Mouse (Mus musculus) midbrain, embryonic 16.5 days (tissue): ENCODE measurements around the gene Ehf. TPM values are rescaled to one million over a fixed set of nuclear protein-coding genes. Genes with fewer than 3 reads are reported as not detected.

ENCODE experiments used
- ATAC-seq: fragments of 200-750 bp; cut with Nextera tagmentation; 2 replicates; pipeline ENCODE4 v1.8.0; 2017; ENCODE audit warnings: moderate TSS enrichment
- H3K27ac ChIP-seq: fragments of 300-500 bp; sonication (generic); 2 replicates; pipeline ENCODE4 v1.5.1; 2014; ENCODE audit warnings: mild to moderate bottlenecking, low read length, mixed read lengths
- H3K27me3 ChIP-seq: fragments of 300-500 bp; sonication (generic); 2 replicates; pipeline ENCODE4 v1.6.1; 2014; ENCODE audit warnings: low read depth, low read length, mixed read lengths; ENCODE audit not compliant: control insufficient read depth, insufficient read depth
- H3K36me3 ChIP-seq: fragments of 300-500 bp; sonication (generic); 2 replicates; pipeline ENCODE4 v1.6.1; 2014; ENCODE audit warnings: mild to moderate bottlenecking, low read length, moderate library complexity, mixed read lengths; ENCODE audit not compliant: control insufficient read depth, insufficient read depth
- H3K4me1 ChIP-seq: fragments of 300-500 bp; sonication (generic); 2 replicates; pipeline ENCODE4 v1.6.1; 2014; ENCODE audit warnings: mild to moderate bottlenecking, low read length, mixed read lengths; ENCODE audit not compliant: control insufficient read depth, insufficient read depth
- H3K4me2 ChIP-seq: fragments of 300-500 bp; sonication (generic); 2 replicates; pipeline ENCODE4 v1.6.1; 2014; ENCODE audit warnings: mild to moderate bottlenecking, low read length, mixed read lengths
- H3K4me3 ChIP-seq: fragments of 300-500 bp; sonication (generic); 2 replicates; pipeline ENCODE4 v1.5.1; 2014; ENCODE audit warnings: low read depth, mild to moderate bottlenecking, low read length, moderate library complexity, mixed read lengths
- H3K9ac ChIP-seq: fragments of 300-500 bp; sonication (generic); 2 replicates; pipeline ENCODE4 v1.6.1; 2014; ENCODE audit warnings: low read depth, low read length, mixed read lengths
- H3K9me3 ChIP-seq: fragments of 300-500 bp; sonication (generic); replicated peaks from 2 replicates; pipeline ENCODE4 v1.6.1; 2014; ENCODE audit warnings: mild to moderate bottlenecking, low read length, mixed read lengths; ENCODE audit not compliant: control insufficient read depth, poor library complexity, severe bottlenecking
- WGBS: fragments of 180-500 bp; shearing (Covaris S2); extraction: QIAGEN DNeasy Blood & Tissue Kit; methylation state at CpG from one replicate; pipeline ENCODE4 v1.1.7; 2014; 5-methylcytosine and 5-hydroxymethylcytosine counted together
- polyA plus RNA-seq: library from polyadenylated mRNA; unstranded; fragments of >200 nt; fragmentation: Nextera tagmentation; extraction: Ambion mirVana; gene quantifications from 2 replicates; pipeline ENCODE4 v1.2.1, GENCODE M21; 2015

Gene Ehf
- polyA plus RNA-seq, 1 experiment from 2014 or later = 0.19 TPM

- no peaks in the 10 kb centered on the region for H3K4me1 ChIP-seq
- H3K4me2 ChIP-seq = no peak overlapping the region
- H3K9me3 ChIP-seq = no peaks in the 10 kb centered on the region
- H3K27me3 ChIP-seq = no peaks in the 10 kb centered on the region
- WGBS = 95% methylated on average over 2 of the region's 2 CpGs
- no peak for ATAC-seq
- no peak overlapping the region for H3K27ac ChIP-seq
- no peaks in the 10 kb centered on the region for H3K36me3 ChIP-seq
- H3K4me3 ChIP-seq = no peak overlapping the region
- no peak overlapping the region for H3K9ac ChIP-seq
These were observed 28.3 kb downstream of the Ehf start for GRCm38 (mm10) chr2:103274803-103275202.

GRCm38 (mm10) chr2:103274270-103274669 is 28.8 kb downstream of the Ehf start:
- H3K36me3 ChIP-seq = no peaks in the 10 kb centered on the region
- H3K9ac ChIP-seq = no peak overlapping the region
- 89% methylated on average over 1 of the region's 1 CpGs for WGBS
- ATAC-seq = no peak
- no peak overlapping the region for H3K4me2 ChIP-seq
- no peaks in the 10 kb centered on the region for H3K4me1 ChIP-seq
- H3K27ac ChIP-seq = no peak overlapping the region
- H3K4me3 ChIP-seq = no peak overlapping the region
- no peaks in the 10 kb centered on the region for H3K27me3 ChIP-seq
- no peaks in the 10 kb centered on the region for H3K9me3 ChIP-seq

GRCm38 (mm10) chr2:103271481-103271880 is 31.6 kb downstream of the Ehf start:
- H3K4me2 ChIP-seq = no peak overlapping the region
- no peaks in the 10 kb centered on the region for H3K9me3 ChIP-seq
- H3K4me1 ChIP-seq = no peaks in the 10 kb centered on the region
- no peak for ATAC-seq
- H3K27ac ChIP-seq = no peak overlapping the region
- H3K9ac ChIP-seq = no peak overlapping the region
- no peak overlapping the region for H3K4me3 ChIP-seq
- H3K27me3 ChIP-seq = no peaks in the 10 kb centered on the region
- H3K36me3 ChIP-seq = no peaks in the 10 kb centered on the region
- WGBS = 87% methylated on average over 8 of the region's 8 CpGs

GRCm38 (mm10) chr2:103270556-103271160 is 32.4 kb downstream of the Ehf start:
- WGBS = 88% methylated on average over 5 of the region's 5 CpGs
- no peaks in the 10 kb centered on the region for H3K4me1 ChIP-seq
- H3K9me3 ChIP-seq = no peaks in the 10 kb centered on the region
- ATAC-seq = no peak
- no peaks in the 10 kb centered on the region for H3K36me3 ChIP-seq
- no peak overlapping the region for H3K27ac ChIP-seq
- H3K4me2 ChIP-seq = no peak overlapping the region
- no peak overlapping the region for H3K4me3 ChIP-seq
- no peaks in the 10 kb centered on the region for H3K27me3 ChIP-seq
- no peak overlapping the region for H3K9ac ChIP-seq

GRCm38 (mm10) chr2:103239086-103239485 is 64.0 kb downstream of the Ehf start:
- ATAC-seq = no peak
- Histone ChIP-seq H3K4me3 (no peak overlapping the region), H3K27ac (no peak overlapping the region), H3K4me1 (no peaks in the 10 kb centered on the region), H3K4me2 (no peak overlapping the region), H3K27me3 (no peaks in the 10 kb centered on the region), H3K9ac (no peak overlapping the region), H3K9me3 (no peaks in the 10 kb centered on the region), H3K36me3 (no peaks in the 10 kb centered on the region)
- WGBS = 90% methylated on average over 4 of the region's 4 CpGs

GRCm38 (mm10) chr2:103226781-103227180 is 76.3 kb downstream of the Ehf start:
- Histone ChIP-seq H3K27ac (no peak overlapping the region), H3K4me1 (no peaks in the 10 kb centered on the region), H3K9me3 (no peaks in the 10 kb centered on the region), H3K9ac (no peak overlapping the region), H3K4me2 (no peak overlapping the region), H3K27me3 (no peaks in the 10 kb centered on the region), H3K36me3 (no peaks in the 10 kb centered on the region), H3K4me3 (no peak overlapping the region)
- no peak for ATAC-seq
- WGBS = 96% methylated on average over 2 of the region's 2 CpGs

GRCm38 (mm10) chr2:103220871-103221270 is 82.2 kb downstream of the Ehf start:
- 86% methylated on average over 2 of the region's 2 CpGs for WGBS
- no peaks in the 10 kb centered on the region for H3K27me3 ChIP-seq
- no peaks in the 10 kb centered on the region for H3K36me3 ChIP-seq
- no peak for ATAC-seq
- no peaks in the 10 kb centered on the region for H3K4me1 ChIP-seq
- H3K27ac ChIP-seq = no peak overlapping the region
- no peak overlapping the region for H3K9ac ChIP-seq
- H3K9me3 ChIP-seq = no peaks in the 10 kb centered on the region
- H3K4me2 ChIP-seq = no peak overlapping the region
- no peak overlapping the region for H3K4me3 ChIP-seq

GRCm38 (mm10) chr2:103218323-103218722 is 84.8 kb downstream of the Ehf start:
- Histone ChIP-seq H3K9me3 (no peaks in the 10 kb centered on the region), H3K36me3 (no peaks in the 10 kb centered on the region), H3K4me2 (no peak overlapping the region), H3K27ac (no peak overlapping the region), H3K4me1 (no peaks in the 10 kb centered on the region), H3K9ac (no peak overlapping the region), H3K27me3 (no peaks in the 10 kb centered on the region), H3K4me3 (no peak overlapping the region)
- ATAC-seq = no peak
- WGBS = 91% methylated on average over 4 of the region's 4 CpGs

- H3K36me3 ChIP-seq = no peaks in the 10 kb centered on the region
- H3K9ac ChIP-seq = no peak overlapping the region
- H3K9me3 ChIP-seq = no peaks in the 10 kb centered on the region
- H3K27ac ChIP-seq = no peak overlapping the region
- H3K27me3 ChIP-seq = no peaks in the 10 kb centered on the region
- no peaks in the 10 kb centered on the region for H3K4me1 ChIP-seq
- no peak overlapping the region for H3K4me2 ChIP-seq
- H3K4me3 ChIP-seq = no peak overlapping the region
- ATAC-seq = no peak
- 87% methylated on average over 4 of the region's 4 CpGs for WGBS
These were observed 87.3 kb downstream of the Ehf start for GRCm38 (mm10) chr2:103215801-103216200.
